Mouse (Mus musculus): Measurements from ENCODE around the gene Gm28048. TPM values are rescaled to one million over a fixed set of nuclear protein-coding genes. Genes with fewer than 3 reads are reported as not detected.

Gm28048 gene
- polyA plus RNA-seq, 1 experiment from 2014 or later = 14.6 TPM

DNA sequence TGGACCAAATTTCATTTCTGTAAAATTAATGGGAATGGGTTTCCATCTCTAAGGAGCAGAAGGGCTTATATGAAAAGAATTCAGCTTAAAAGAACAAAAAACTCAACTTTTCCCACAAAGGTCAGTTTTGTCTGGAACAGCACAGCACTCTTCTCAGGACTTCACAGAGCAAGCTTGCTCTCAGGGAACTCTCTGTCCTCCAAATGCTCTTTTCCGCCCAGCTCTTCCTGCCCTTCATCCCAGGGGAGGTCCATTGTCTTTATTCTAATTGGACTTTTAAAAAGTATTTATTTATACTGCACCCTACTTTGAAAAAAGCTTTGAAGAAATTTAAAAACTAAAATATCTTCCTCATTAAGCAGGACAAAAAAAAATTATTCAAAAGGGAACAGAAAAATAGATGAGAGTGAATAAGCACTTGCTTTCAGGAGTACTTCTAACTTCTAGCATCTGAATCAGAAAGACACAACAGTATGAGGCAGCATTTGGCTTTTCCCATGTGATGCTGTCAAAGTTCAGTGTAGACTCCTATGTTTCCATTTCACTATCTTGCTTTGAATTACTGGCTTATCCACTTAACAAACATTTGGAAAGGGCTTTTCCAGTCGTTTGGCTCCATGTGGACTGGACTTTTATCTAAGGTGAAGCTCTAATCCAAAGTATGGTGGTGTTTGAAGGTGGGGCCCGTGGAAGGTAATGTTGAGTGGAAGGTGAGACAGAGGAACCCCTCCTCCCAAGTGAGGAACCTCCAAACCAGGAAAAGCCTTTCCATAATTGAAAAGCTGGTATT is 101.3 kb downstream of the Gm28048 start:
- Histone ChIP-seq H3K9me3 (no peaks in the 10 kb centered on the region), H3K4me3 (no peak overlapping the region), H3K9ac (no peak overlapping the region), H3K36me3 (no peaks in the 10 kb centered on the region), H3K27me3 (no peaks in the 10 kb centered on the region), H3K4me1 (no peaks in the 10 kb centered on the region), H3K27ac (no peak overlapping the region), H3K4me2 (no peak overlapping the region)
- no peak for ATAC-seq (ENCODE audit: borderline replicate concordance, extremely low read depth, low FRiP score, low TSS enrichment)
- 56% methylated on average over 3 of the region's 3 CpGs for WGBS

DNA sequence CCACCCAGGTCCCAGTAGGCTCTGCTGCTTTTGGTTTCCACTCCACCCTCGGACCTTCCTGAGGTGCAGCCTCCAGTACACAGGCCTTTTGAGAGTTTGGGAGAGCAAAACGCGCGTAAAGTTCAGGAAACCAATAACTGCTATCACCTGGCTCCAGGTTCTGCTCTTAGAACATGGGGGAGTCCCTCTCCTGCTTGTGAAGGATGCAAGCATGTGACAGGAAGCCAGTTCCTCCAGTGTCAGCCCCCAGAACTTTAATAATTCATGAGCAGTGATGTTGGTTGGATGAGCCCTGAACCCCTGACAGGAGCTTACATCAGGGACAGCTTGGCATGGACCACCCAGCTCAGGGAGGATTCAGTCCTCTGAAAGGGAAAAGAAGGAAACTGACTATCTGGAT is 102.2 kb downstream of the Gm28048 start:
- Histone ChIP-seq H3K4me3 (no peak overlapping the region), H3K36me3 (no peaks in the 10 kb centered on the region), H3K4me2 (no peak overlapping the region), H3K27me3 (no peaks in the 10 kb centered on the region), H3K9me3 (no peaks in the 10 kb centered on the region), H3K4me1 (no peaks in the 10 kb centered on the region), H3K27ac (no peak overlapping the region), H3K9ac (no peak overlapping the region)
- no peak for ATAC-seq (ENCODE audit: borderline replicate concordance, extremely low read depth, low FRiP score, low TSS enrichment)
- WGBS = 81% methylated on average over 4 of the region's 4 CpGs

DNA sequence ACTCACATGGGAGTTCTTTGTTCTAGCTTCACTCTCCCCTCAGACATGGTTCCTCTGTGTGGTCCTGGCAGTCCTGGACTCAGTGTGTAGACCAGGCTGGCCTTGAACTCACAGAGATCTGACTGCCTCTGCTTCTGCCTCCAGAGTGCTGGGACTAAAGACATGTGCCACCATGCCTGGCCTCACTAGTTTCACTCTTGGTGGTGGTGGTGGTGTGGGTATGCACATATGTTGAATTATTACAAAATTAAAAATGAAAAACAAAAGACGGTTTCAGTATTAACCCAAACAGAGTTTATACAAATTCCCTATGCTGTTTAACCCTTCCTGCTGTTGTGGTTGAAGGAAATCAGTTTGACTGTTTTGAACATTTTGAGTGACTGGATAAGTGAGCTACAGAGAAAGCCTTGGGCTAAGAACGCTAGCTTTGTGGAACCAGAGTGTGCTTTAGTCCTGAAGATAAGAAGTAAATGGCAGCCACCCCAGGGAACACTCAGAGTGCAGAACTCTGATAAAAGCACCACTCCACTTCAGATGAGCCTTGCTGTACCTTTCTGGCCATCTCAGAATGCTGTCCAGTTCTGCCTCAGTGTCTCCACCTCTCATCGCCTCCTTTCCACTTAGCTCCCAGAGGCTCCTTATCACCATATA is 105.1 kb downstream of the Gm28048 start:
- Histone ChIP-seq H3K36me3 (no peaks in the 10 kb centered on the region), H3K4me1 (peaks cover 17% of the 10 kb centered on the region), H3K27ac (no peak overlapping the region), H3K9me3 (no peaks in the 10 kb centered on the region), H3K4me2 (no peak overlapping the region), H3K9ac (no peak overlapping the region), H3K27me3 (no peaks in the 10 kb centered on the region), H3K4me3 (no peak overlapping the region)
- no peak for ATAC-seq (ENCODE audit: borderline replicate concordance, extremely low read depth, low FRiP score, low TSS enrichment)
- WGBS = 66% methylated on average over 3 of the region's 3 CpGs

DNA sequence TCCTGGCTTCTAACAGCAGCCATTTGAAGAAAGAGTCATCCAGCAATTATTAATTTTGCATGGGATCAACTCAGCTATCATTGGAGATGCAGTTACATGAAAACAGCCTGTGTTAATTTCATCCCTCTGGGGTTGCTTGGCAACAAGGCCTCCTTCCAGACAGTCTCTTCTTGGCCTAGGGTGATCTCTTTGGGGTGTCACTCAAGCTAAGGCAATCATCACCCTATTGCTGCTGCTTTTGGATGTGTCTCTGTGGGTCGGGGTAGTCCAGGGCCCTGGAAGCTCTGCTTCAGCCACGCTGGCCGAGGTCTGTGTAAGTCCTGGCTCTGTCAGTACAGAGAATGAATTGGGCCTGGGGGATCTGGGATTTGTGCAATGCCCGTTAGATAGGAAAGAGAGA is 106.6 kb downstream of the Gm28048 start:
- Histone ChIP-seq H3K9ac (no peak overlapping the region), H3K4me2 (no peak overlapping the region), H3K4me1 (peaks cover 22% of the 10 kb centered on the region), H3K36me3 (no peaks in the 10 kb centered on the region), H3K9me3 (no peaks in the 10 kb centered on the region), H3K27me3 (no peaks in the 10 kb centered on the region), H3K4me3 (no peak overlapping the region), H3K27ac (no peak overlapping the region)
- WGBS = 79% methylated on average over 4 of the region's 4 CpGs
- ATAC-seq (ENCODE audit: borderline replicate concordance, extremely low read depth, low FRiP score, low TSS enrichment) = no peak

DNA sequence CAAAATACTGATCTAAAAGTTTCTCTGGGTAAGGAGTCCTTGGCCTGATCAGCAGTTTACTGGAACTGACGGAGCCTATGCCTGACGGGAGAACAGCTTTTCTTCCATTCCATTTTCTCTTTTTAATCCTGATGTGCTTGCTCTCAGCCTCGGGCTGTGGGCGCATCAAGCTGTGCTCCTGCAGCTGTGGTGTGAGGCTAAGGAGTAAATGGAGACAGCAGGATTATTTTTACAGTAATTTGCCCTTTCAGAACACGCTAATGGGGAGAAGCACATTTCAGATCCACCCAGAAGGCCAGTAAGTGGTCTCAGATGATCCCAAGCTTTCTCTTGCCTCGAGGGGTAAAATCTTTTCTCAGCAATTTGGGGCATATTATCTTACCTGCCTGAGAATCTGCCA is 107.1 kb downstream of the Gm28048 start:
- H3K4me2 ChIP-seq = no peak overlapping the region
- H3K36me3 ChIP-seq = no peaks in the 10 kb centered on the region
- no peak overlapping the region for H3K9ac ChIP-seq
- peaks cover 22% of the 10 kb centered on the region for H3K4me1 ChIP-seq
- H3K9me3 ChIP-seq = no peaks in the 10 kb centered on the region
- H3K27me3 ChIP-seq = no peaks in the 10 kb centered on the region
- no peak overlapping the region for H3K4me3 ChIP-seq
- ATAC-seq (ENCODE audit: borderline replicate concordance, extremely low read depth, low FRiP score, low TSS enrichment) = no peak
- 77% methylated on average over 6 of the region's 6 CpGs for WGBS
- no peak overlapping the region for H3K27ac ChIP-seq

DNA sequence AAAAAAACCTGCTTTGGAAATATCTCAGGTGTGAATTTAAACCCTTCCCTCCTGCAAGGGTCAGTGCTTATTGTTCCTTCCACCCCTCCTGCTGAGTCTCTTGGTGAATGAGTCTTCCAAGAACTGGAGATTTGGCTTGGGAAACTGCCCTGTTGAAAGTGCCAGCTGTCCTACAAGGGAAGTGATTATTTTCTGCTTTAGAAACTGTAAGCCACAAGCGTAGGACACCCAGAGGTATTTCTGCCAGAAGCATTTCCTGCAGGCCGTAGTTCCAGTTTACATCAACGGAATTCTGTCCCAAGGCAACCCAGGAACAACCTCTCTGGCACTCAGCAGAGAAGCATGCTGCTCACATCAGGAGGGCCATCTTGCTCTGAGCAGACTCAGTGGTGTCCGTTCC is 108.5 kb downstream of the Gm28048 start:
- Histone ChIP-seq H3K4me3 (no peak overlapping the region), H3K27ac (peak overlapping the region; percentile 61), H3K36me3 (no peaks in the 10 kb centered on the region), H3K9ac (no peak overlapping the region), H3K9me3 (no peaks in the 10 kb centered on the region), H3K4me1 (peaks cover 22% of the 10 kb centered on the region), H3K4me2 (no peak overlapping the region), H3K27me3 (no peaks in the 10 kb centered on the region)
- ATAC-seq (ENCODE audit: borderline replicate concordance, extremely low read depth, low FRiP score, low TSS enrichment) = no peak
- 49% methylated on average over 4 of the region's 4 CpGs for WGBS

DNA sequence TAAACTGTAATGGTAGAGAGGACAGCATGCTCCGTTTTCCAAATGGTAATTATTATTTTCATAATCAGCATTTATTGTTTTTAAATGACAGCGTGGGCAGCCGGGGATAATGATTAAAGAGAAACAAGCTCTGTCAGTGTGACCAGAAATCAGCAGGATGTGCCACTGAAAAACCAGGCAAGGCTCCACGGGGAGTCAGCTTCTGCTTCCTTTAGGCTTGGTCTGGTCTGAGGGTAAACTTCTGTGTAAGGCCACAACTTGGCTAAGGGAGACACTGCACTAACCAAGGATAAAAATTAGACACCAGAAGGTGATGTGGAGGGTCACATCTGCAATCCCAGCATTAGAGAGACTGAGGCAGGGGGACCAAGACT is 109.6 kb downstream of the Gm28048 start:
- H3K27me3 ChIP-seq = no peaks in the 10 kb centered on the region
- H3K9me3 ChIP-seq = no peaks in the 10 kb centered on the region
- H3K4me2 ChIP-seq = peak overlapping the region; percentile 42
- peak overlapping the region; percentile 61 for H3K27ac ChIP-seq
- peak overlapping the region; percentile 3; the same call in 1 of the 2 replicates for H3K4me3 ChIP-seq
- no peak for ATAC-seq (ENCODE audit: borderline replicate concordance, extremely low read depth, low FRiP score, low TSS enrichment)
- WGBS = 38% methylated on average over 4 of the region's 4 CpGs
- H3K4me1 ChIP-seq = peaks cover 22% of the 10 kb centered on the region
- no peak overlapping the region for H3K9ac ChIP-seq
- no peaks in the 10 kb centered on the region for H3K36me3 ChIP-seq

DNA sequence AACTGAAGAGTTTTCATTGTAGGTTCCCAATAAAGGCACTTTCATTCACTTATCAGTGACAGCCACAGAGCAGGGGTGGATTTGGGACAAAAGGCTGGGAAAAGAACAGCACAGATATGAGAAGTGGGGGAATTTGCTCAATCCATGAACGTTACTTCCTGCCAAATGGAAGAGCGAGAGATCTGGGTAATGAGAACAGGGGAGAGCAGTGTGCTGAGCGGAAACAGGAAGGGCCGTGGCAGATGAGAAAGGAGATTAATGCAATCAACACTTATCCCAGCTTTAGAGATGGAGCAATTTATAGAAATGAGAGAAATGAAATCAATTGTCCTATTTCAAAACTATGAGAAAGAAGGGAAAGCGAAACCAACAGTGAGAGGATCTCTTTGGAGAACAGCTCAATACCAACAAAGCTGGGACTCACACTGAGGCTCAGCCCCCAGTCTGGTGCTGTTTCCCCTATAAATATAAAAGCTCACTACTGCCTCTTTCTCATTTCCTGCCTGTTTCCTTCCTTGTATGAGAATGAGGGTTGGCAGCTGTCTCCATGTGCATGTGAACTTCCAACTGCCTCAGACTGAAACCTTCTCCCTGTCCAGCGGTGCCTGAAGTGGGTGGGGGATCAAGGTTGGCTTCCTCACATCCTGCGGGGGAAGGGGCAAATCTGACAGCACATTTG is 110.1 kb downstream of the Gm28048 start:
- 42% methylated on average over 7 of the region's 7 CpGs for WGBS
- H3K4me1 ChIP-seq = peaks cover 22% of the 10 kb centered on the region
- H3K9ac ChIP-seq = no peak overlapping the region
- H3K27ac ChIP-seq = peak overlapping the region; percentile 61
- no peaks in the 10 kb centered on the region for H3K36me3 ChIP-seq
- H3K27me3 ChIP-seq = no peaks in the 10 kb centered on the region
- peak overlapping the region; percentile 3; the same call in 1 of the 2 replicates for H3K4me3 ChIP-seq
- H3K4me2 ChIP-seq = peak overlapping the region; percentile 42
- ATAC-seq (ENCODE audit: borderline replicate concordance, extremely low read depth, low FRiP score, low TSS enrichment) = no peak
- no peaks in the 10 kb centered on the region for H3K9me3 ChIP-seq

DNA sequence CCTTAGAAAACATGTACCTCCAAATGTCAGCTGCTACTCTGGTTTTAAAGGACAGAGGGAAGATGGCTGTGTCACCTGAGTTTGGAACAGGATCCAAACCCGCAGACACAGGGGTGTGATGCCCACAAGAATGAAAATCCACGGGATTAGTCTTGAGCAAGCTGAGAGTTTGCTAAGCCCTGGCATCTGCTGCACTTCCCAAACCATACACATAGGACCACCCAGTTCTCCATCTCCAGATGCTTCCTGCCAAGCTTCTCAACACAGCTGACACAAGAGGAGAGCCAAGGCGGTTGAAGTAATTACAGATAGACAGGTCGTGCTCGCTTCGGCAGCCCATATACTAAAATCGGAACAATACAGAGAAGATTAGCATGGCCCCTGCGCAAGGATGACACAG is 113.3 kb downstream of the Gm28048 start:
- ATAC-seq (ENCODE audit: borderline replicate concordance, extremely low read depth, low FRiP score, low TSS enrichment) = no peak
- H3K4me2 ChIP-seq = no peak overlapping the region
- H3K4me1 ChIP-seq = peaks cover 25% of the 10 kb centered on the region
- no peaks in the 10 kb centered on the region for H3K27me3 ChIP-seq
- H3K27ac ChIP-seq = no peak overlapping the region
- H3K36me3 ChIP-seq = no peaks in the 10 kb centered on the region
- no peaks in the 10 kb centered on the region for H3K9me3 ChIP-seq
- H3K4me3 ChIP-seq = no peak overlapping the region
- WGBS = 85% methylated on average over 8 of the region's 8 CpGs
- H3K9ac ChIP-seq = no peak overlapping the region

DNA sequence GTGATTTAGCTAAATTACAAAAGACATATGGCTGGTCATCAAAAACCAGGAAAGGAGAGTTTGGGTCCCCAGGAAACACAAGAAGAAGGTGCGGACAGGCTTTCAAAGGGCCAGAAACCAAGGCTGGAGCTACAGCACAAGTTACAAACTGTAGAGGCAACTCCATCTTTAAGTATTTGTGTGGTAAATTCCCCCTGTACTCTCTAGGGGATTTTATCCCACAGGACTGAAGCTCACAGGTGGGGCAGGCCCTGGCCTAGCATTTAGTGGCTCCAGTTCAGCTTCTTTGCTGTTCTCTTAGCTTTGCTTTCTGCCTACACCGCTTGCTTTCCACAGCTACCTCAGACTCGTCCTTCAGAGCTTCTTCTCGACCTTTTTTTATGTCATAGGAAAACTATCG is 114.2 kb downstream of the Gm28048 start:
- no peaks in the 10 kb centered on the region for H3K36me3 ChIP-seq
- H3K27me3 ChIP-seq = no peaks in the 10 kb centered on the region
- no peak overlapping the region for H3K9ac ChIP-seq
- ATAC-seq (ENCODE audit: borderline replicate concordance, extremely low read depth, low FRiP score, low TSS enrichment) = no peak
- no peaks in the 10 kb centered on the region for H3K9me3 ChIP-seq
- H3K27ac ChIP-seq = no peak overlapping the region
- no peak overlapping the region for H3K4me3 ChIP-seq
- WGBS = 87% methylated on average over 5 of the region's 5 CpGs
- H3K4me2 ChIP-seq = no peak overlapping the region
- H3K4me1 ChIP-seq = peaks cover 19% of the 10 kb centered on the region; the same call in 1 of the 2 replicates

DNA sequence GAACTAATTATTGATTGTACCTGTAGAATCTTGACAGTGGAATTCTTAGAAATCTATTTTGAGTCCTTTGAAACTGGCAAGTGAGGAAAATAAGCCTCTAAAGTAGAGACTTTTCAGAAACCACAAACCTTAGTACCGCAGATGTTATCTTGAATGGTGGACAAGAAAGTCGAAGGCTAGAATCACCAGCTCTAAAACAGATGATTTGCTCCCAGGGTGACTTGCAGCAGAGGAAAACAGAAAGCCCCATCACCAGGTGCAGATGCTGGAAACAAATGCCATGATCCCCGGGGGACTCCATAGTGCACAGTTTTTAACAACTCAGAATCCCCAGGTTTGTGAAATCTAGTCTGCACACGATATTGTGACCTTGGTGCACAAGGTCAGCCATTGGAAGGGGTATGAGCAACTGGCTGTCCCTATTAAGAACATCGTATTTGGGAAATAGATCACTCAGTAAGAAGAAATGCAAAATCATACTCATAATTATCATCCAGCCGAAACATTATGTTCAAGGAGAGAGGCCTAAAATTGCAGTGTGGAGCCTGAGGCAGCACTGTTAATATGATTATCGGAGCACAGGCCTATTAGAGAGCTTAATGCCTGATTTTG is 116.1 kb downstream of the Gm28048 start:
- Histone ChIP-seq H3K27ac (no peak overlapping the region), H3K27me3 (0 out of 2 replicates have a peak, but pooled peaks cover 3% of the 10 kb centered on the region), H3K9ac (no peak overlapping the region), H3K4me2 (no peak overlapping the region), H3K9me3 (no peaks in the 10 kb centered on the region), H3K4me1 (peaks cover 7% of the 10 kb centered on the region; the same call in 1 of the 2 replicates), H3K36me3 (no peaks in the 10 kb centered on the region), H3K4me3 (no peak overlapping the region)
- 87% methylated on average over 7 of the region's 7 CpGs for WGBS
- ATAC-seq (ENCODE audit: borderline replicate concordance, extremely low read depth, low FRiP score, low TSS enrichment) = no peak
